Mouse (Mus musculus): ENCODE data around the gene Anks1b.

DNA sequence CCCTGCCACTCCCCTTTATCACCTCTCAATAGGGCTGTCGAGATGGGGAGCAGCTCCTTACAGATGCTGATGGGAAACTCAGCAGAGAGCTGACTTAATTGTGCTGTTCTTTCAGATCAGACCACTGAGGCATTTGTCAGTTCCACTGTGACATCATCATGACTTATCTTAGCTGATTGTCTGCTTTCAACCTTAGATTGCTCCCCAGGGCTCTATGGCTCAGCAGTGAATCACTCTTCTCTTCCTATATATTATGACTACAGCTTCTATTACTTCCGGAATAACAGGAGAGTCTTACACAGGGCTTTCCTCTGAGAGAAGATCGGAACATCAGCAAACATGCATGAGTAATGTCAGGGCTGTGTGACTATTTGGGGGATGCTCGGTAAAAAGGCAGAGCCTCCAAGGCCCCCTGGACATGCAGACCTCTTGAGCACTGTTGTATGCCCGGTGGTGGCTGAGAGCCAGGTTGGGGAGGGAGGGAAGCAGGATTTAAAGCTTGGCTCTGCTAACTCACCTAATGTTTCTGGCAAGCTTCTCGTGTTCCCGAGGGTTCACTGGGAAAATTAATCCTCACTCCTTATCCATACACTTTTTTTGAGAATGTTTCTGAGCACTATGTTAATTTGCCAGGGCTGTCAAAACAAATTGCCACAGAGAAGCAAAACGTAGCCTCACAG lies 936.7 kb downstream of the Anks1b start:
- TF ChIP-seq POLR2A (IDR thresholded peaks at IDR 0.05; ENCODE audit: low read depth, low read length) = no peak
- no peak for TF ChIP-seq CTCF (IDR thresholded peaks at IDR 0.05; ENCODE audit: extremely low read depth, insufficient read depth, insufficient read length, insufficient replicate concordance)
